Mouse (Mus musculus) left cerebral cortex, adult 2 months (tissue): ENCODE data around the gene Tent4b. TPM values are rescaled to one million over a fixed set of nuclear protein-coding genes. Genes with fewer than 3 reads are reported as not detected.
A peak's percentile ranks its signal among the peaks of the same experiment; 100 is the strongest.

ENCODE experiments used
- DNase-seq, 2 experiments: peaks; one replicate each; pipeline ENCODE4 v3.0.0; 2021 to 2022; ENCODE audit warnings: low spot score in 2 of 2, mixed read lengths in 1 of 2; ENCODE audit errors: extremely low spot score in 1 of 2
- H3K27ac ChIP-seq: fragments of 200-600 bp; 2 replicates; pipeline ENCODE4 v1.8.1; 2022
- H3K4me3 ChIP-seq: fragments of 200-600 bp; 2 replicates; pipeline ENCODE4 v1.8.1; 2022
- CTCF ChIP-seq: fragments of 200-600 bp; IDR thresholded peaks from 2 replicates; pipeline ENCODE4 v1.8.1; 2022; ENCODE audit warnings: antibody characterized with exemption, mild to moderate bottlenecking, moderate library complexity
- intact Hi-C: fragments of 180-260 bp; cut with DNase I; formaldehyde crosslinking; loops from one replicate; pipeline ENCODE4 v1.15.1; 2025
- long read RNA-seq, 2 experiments: library from polyadenylated mRNA; stranded (forward); transcript quantifications; one replicate each; pipeline ENCODE4 v2.0.0; 2021; ENCODE audit warnings: borderline mapping rate in 2 of 2
- total RNA-seq, 2 experiments: library from RNA; stranded (reverse); gene quantifications; 2 replicates each; pipeline ENCODE4 v1.2.3; 2021

Tent4b gene
- 10 to 100 TPM; 38.6 to 39.8 TPM for total RNA-seq
- long read RNA-seq, experiment 1, full-length matches to known transcripts: 8 of 27 reads
- long read RNA-seq, experiment 1, partial matches to known transcripts: 10 of 27 reads
- long read RNA-seq, experiment 1, other reads (novel, unspliced or antisense): 9 of 27 reads
- long read RNA-seq, experiment 2, full-length matches to known transcripts: 6 of 29 reads
- long read RNA-seq, experiment 2, partial matches to known transcripts: 13 of 29 reads
- long read RNA-seq, experiment 2, other reads (novel, unspliced or antisense): 10 of 29 reads

DNA sequence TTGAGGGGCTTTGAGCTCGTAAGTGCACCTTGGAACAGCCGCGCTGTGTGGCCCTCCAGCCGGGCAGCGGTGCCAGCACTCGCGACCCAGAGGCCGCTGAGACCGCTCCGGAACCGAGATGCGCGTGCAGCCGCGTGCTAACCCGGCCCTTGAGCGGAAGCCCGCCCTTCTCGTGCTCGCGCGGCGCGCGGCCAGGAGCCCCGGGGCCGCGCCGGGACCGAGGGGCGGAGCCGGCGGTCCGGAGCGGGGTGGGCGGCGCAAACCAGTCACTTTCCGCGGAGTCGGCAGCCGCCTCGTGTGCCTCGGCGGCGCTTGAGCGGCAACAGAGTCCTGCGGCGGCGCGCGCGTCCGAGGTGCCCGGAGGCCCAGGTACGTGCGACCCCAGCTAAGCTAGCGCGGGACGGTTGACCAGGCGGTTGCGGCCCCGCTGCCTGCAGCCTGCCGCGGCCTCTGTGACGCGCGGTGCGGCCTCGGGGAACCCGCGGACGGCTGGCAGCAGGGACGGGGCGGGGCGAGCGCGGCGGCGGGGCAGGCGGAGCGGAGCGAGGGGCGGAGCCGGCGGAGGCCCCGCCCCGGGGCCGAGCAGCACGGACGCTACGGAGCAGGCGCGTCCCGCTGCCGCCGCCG lies at the start of gene Tent4b:
TSS of gene Tent4b (plus strand) at position 269 of the 627 bp plus-strand sequence.
- intact Hi-C loops: no loop called here
- DNase-seq: peak; percentile 91 to 94
- TF ChIP-seq CTCF: no peak
- H3K4me3 ChIP-seq: peak within 1 kb of the TSS; percentile 87
- peak within 1 kb of the TSS; percentile 93 for H3K27ac ChIP-seq

DNA sequence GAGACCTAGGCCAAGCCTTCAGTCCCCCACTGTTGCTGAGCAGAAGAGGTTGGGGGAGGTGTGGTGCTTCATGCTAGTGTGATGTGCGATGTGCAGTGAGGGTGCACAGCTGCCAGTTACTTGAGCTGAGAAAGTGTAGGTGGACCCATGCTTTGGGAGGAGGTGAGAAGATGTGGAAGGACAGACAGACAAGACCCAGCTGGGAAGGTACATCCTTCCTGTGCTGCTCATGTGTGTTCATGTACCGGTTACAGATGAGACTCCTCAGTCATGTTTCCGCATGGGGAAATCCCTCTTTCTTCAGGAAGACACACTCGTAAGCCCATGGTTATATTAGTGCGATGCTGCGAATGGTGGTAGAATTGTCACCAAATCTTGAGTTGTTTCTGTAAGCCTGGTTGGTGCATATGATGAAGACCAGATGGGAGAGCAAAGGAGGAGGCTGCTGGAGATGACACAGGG lies 48.1 kb upstream of the Tent4b start:
- Histone ChIP-seq H3K27ac (peak overlapping the region; percentile 8; the same call in 1 of the 2 replicates), H3K4me3 (no peak overlapping the region)
- intact Hi-C loops: loop anchor here (10.0 kb wide), 1 partner anchor 574 kb away; no protein-coding TSS in a partner anchor
- TF ChIP-seq CTCF: no peak
- DNase-seq: peak; percentile 16 to 26

DNA sequence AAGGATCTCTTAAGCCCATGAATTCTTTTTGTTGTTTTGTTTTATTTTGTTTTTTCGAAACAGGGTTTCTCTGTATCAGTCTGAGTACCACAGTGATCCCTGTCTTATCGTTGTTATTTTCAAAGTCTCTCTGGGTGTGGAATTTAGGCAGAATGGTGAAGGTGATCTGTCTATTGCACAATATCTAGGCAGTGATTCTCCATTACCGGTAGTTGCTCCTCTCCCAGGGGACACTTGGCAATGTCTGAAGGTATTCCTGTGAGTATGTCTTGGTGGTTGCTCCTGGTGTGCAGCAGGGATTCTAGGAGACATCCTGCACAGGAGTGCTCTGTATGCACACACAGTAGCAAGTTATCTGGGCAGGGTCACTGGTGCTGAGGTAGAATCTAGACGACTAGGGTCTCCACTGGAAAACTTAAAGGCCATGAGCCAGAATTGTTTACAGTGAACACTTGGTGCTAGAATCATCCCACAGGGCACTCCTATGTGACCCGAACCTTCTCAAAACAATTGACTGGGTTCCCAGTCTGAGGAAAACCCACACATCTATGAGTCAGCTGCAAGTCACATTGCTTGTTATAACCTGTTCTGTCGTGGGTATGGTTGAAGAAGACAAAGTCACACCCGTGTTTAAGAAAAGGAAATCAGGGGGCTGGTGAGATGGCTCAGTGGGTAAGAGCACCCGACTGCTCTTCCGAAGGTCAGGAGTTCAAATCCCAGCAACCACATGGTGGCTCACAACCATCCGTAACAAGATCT lies 38.6 kb upstream of the Tent4b start:
- Histone ChIP-seq H3K27ac (no peak overlapping the region), H3K4me3 (no peak overlapping the region)
- peak in 1 of 2 experiments; percentile 14 for DNase-seq
- no peak for TF ChIP-seq CTCF
- intact Hi-C loops: loop anchor here (10.0 kb wide), 2 partner anchors 84 to 174 kb away; no protein-coding TSS in a partner anchor

DNA sequence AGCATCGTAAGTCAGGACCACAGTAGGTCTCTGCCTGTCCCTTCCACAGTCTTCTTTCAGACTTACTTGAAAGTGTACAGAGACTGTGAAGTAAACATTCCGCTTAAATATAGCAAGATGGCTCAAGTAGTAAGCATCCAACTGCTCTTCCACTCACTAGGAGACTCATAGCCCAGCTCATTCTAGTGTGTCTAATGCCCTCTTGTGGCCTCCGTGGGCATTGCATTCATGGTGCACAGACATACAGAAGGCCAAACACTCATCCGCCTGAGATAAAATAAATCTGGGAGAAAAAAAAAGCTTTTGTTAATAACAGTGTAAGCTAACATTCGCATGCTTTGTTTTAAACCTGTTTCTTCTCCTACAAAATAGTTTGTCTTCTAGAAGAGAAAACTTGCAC lies 37.6 kb upstream of the Tent4b start:
- intact Hi-C loops: loop anchor here (10.0 kb wide), 2 partner anchors 83 to 173 kb away; no protein-coding TSS in a partner anchor
- H3K4me3 ChIP-seq: no peak overlapping the region
- no peak overlapping the region for H3K27ac ChIP-seq
- peak; percentile 48 to 58 for DNase-seq
- peak; percentile 71 for TF ChIP-seq CTCF

GRCm38 (mm10) chr8:88175264-88175663 lies 23.7 kb upstream of the Tent4b start:
- intact Hi-C loops: no loop called here
- no peak for DNase-seq
- no peak for TF ChIP-seq CTCF
- Histone ChIP-seq H3K27ac (no peak overlapping the region), H3K4me3 (no peak overlapping the region)

GRCm38 (mm10) chr8:88177291-88177690 lies 21.7 kb upstream of the Tent4b start:
- no peak overlapping the region for H3K4me3 ChIP-seq
- no peak for DNase-seq
- no peak for TF ChIP-seq CTCF
- H3K27ac ChIP-seq: no peak overlapping the region
- intact Hi-C loops: no loop called here

DNA sequence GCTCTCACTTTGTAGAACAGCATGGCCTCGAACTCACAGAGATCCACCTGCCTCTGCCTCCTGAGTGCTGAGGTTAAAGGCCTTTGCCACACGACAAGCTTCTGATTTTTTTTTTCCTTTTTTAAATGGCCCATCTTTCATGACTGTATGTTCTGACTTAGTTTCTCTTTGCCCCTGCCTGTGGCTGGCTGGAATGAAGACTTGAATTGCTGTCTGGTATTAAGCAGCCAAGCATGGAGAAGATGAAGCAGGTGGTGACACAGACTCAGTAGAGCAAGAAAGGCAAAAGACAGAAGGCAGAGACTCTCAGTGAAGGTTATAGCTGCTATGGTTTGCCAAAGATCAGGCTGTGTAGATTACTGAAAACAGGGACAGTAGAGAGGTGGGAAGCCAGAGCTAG lies 15.9 kb upstream of the Tent4b start:
- TF ChIP-seq CTCF: no peak
- Histone ChIP-seq H3K27ac (no peak overlapping the region), H3K4me3 (no peak overlapping the region)
- intact Hi-C loops: no loop called here
- DNase-seq: no peak

DNA sequence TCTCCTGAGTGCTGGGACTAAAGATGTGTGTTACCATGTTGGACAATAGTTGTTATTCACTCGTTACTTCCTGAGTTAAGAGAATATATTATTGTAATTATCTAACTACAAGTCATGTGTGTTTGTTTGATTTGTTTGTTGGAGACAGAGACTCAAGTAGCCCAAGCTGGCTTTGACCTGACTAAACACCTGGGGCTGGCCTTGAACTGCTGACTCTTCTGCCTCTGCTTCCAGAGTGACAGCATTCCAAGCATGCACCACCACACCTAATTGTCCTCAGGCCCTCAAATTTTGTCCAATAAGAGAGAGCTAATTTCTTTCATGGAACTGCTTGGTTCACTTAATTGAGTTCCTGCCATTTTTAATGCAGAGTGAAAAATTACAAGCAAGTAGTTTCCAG lies 14.1 kb upstream of the Tent4b start:
- intact Hi-C loops: no loop called here
- no peak for DNase-seq
- no peak overlapping the region for H3K4me3 ChIP-seq
- no peak overlapping the region for H3K27ac ChIP-seq
- no peak for TF ChIP-seq CTCF

GRCm38 (mm10) chr8:88185716-88186115 lies 13.3 kb upstream of the Tent4b start:
- Histone ChIP-seq H3K4me3 (no peak overlapping the region), H3K27ac (no peak overlapping the region)
- intact Hi-C loops: no loop called here
- no peak for DNase-seq
- no peak for TF ChIP-seq CTCF

GRCm38 (mm10) chr8:88197328-88197727 lies 1.7 kb upstream of the Tent4b start:
- Histone ChIP-seq H3K4me3 (no peak overlapping the region), H3K27ac (no peak overlapping the region)
- TF ChIP-seq CTCF: no peak
- no peak for DNase-seq
- intact Hi-C loops: no loop called here

GRCm38 (mm10) chr8:88198551-88198944 lies 465 bp upstream of the Tent4b start:
- DNase-seq: peak in 1 of 2 experiments; percentile 17

More at GRCm38 (mm10) chr8:88198551-88198944, 465 bp upstream of the Tent4b start:
- no peak for TF ChIP-seq CTCF
- Histone ChIP-seq H3K27ac (peak overlapping the region; percentile 93), H3K4me3 (peak overlapping the region; percentile 54)
- intact Hi-C loops: no loop called here
